Mouse (Mus musculus) MEL (cell line): Measurements from ENCODE around the gene Dand5. TPM values are rescaled to one million over a fixed set of nuclear protein-coding genes. Genes with fewer than 3 reads are reported as not detected.

Source experiments
- DNase-seq: peaks from one replicate; pipeline ENCODE4 v3.0.0; 2011; ENCODE audit warnings: low read depth, low spot score
- H3K27ac ChIP-seq: 2 replicates; pipeline ENCODE4 v1.5.1; 2012; ENCODE audit warnings: low read depth, mild to moderate bottlenecking, control low read depth, low read length, moderate library complexity; ENCODE audit not compliant: control insufficient read depth
- H3K27me3 ChIP-seq, 2 experiments: fragments of 150-350 bp in 1 of 2; sonication (generic) in 1 of 2; 2 replicates each; pipeline ENCODE4 v1.6.1; 2012; ENCODE audit warnings: low read length in 2 of 2, mild to moderate bottlenecking in 2 of 2, improper control_type of control experiment in 1 of 2, moderate library complexity in 1 of 2; ENCODE audit not compliant: insufficient read depth in 2 of 2, control insufficient read depth in 1 of 2
- H3K36me3 ChIP-seq, 2 experiments: 2 replicates each; pipeline ENCODE4 v1.6.1; 2012 to 2014; ENCODE audit warnings: low read length in 2 of 2, improper control_type of control experiment in 1 of 2, inconsistent platforms in 1 of 2, mild to moderate bottlenecking in 1 of 2; ENCODE audit not compliant: insufficient read depth in 2 of 2, control insufficient read depth in 1 of 2
- H3K4me1 ChIP-seq, 2 experiments: fragments of 150-350 bp in 1 of 2; sonication (generic) in 1 of 2; 2 replicates each; pipeline ENCODE4 v1.6.1; 2012; ENCODE audit warnings: low read length in 2 of 2, improper control_type of control experiment in 1 of 2, mild to moderate bottlenecking in 1 of 2; ENCODE audit not compliant: insufficient read depth in 2 of 2, control insufficient read depth in 1 of 2
- H3K4me3 ChIP-seq, 2 experiments: fragments of 150-350 bp in 1 of 2; sonication (generic) in 1 of 2; 2 replicates each; pipeline ENCODE4 v1.5.1; 2012; ENCODE audit warnings: low read depth in 2 of 2, low read length in 2 of 2, mild to moderate bottlenecking in 2 of 2, moderate library complexity in 2 of 2, control low read depth in 1 of 2, improper control_type of control experiment in 1 of 2; ENCODE audit not compliant: control insufficient read depth in 1 of 2, insufficient read depth in 1 of 2
- H3K79me2 ChIP-seq: 2 replicates; pipeline ENCODE4 v1.6.1; 2012; ENCODE audit warnings: mild to moderate bottlenecking, low read length, moderate library complexity; ENCODE audit not compliant: control insufficient read depth, poor library complexity, insufficient read depth
- H3K9ac ChIP-seq: 2 replicates; pipeline ENCODE4 v1.6.1; 2012; ENCODE audit warnings: low read depth, mild to moderate bottlenecking, control low read depth, low read length, moderate library complexity; ENCODE audit not compliant: control insufficient read depth, poor library complexity, severe bottlenecking
- H3K9me3 ChIP-seq: fragments of 150-350 bp; sonication (generic); replicated peaks from 2 replicates; pipeline ENCODE4 v1.6.1; 2012; ENCODE audit warnings: mild to moderate bottlenecking, low read length, improper control_type of control experiment, moderate library complexity; ENCODE audit not compliant: insufficient read depth
- CHD2 ChIP-seq: IDR thresholded peaks from 2 replicates; pipeline ENCODE4 v1.6.1; 2011; ENCODE audit warnings: low read length, improper control_type of control experiment
- E2F4 ChIP-seq: IDR thresholded peaks from 2 replicates; pipeline ENCODE4 v1.6.1; 2011; ENCODE audit warnings: low read depth, low read length, improper control_type of control experiment, borderline replicate concordance
- EP300 ChIP-seq, 2 experiments: IDR thresholded peaks; 2 replicates each; pipeline ENCODE4 v1.6.1; 2011; ENCODE audit warnings: improper control_type of control experiment in 2 of 2, low read length in 2 of 2, low read depth in 1 of 2, mild to moderate bottlenecking in 1 of 2
- ETS1 ChIP-seq: IDR thresholded peaks from 2 replicates; pipeline ENCODE4 v1.6.1; 2012; ENCODE audit warnings: low read depth, mild to moderate bottlenecking, inconsistent platforms, low read length, improper control_type of control experiment, moderate library complexity
- GABPA ChIP-seq: IDR thresholded peaks from 2 replicates; pipeline ENCODE4 v1.6.1; 2012; ENCODE audit warnings: low read depth, mild to moderate bottlenecking, inconsistent platforms, low read length, improper control_type of control experiment, moderate library complexity
- GATA1 ChIP-seq: IDR thresholded peaks from 2 replicates; pipeline ENCODE4 v1.6.1; 2011; ENCODE audit warnings: low read depth, low read length, improper control_type of control experiment
- HCFC1 ChIP-seq: IDR thresholded peaks from 2 replicates; pipeline ENCODE4 v1.6.1; 2012; ENCODE audit warnings: low read depth, mild to moderate bottlenecking, inconsistent platforms, low read length, improper control_type of control experiment, moderate library complexity
- KAT2A ChIP-seq: conservative IDR thresholded peaks from 2 replicates; pipeline ENCODE4 v1.6.1; 2012; ENCODE audit warnings: low read depth, low read length, improper control_type of control experiment, inconsistent platforms
- MAX ChIP-seq: IDR thresholded peaks from 2 replicates; pipeline ENCODE4 v1.6.1; 2011; ENCODE audit warnings: low read length, improper control_type of control experiment
- MAZ ChIP-seq: IDR thresholded peaks from 2 replicates; pipeline ENCODE4 v1.6.1; 2012; ENCODE audit warnings: low read depth, mild to moderate bottlenecking, inconsistent platforms, low read length, improper control_type of control experiment
- MXI1 ChIP-seq: IDR thresholded peaks from 2 replicates; pipeline ENCODE4 v1.6.1; 2011; ENCODE audit warnings: mild to moderate bottlenecking, low read depth, low read length, improper control_type of control experiment
- MYC ChIP-seq: IDR thresholded peaks from 2 replicates; pipeline ENCODE4 v1.6.1; 2011; ENCODE audit warnings: low read depth, mild to moderate bottlenecking, low read length, improper control_type of control experiment, moderate library complexity
- NELFE ChIP-seq: IDR thresholded peaks from 2 replicates; pipeline ENCODE4 v1.6.1; 2011; ENCODE audit warnings: low read depth, low read length, improper control_type of control experiment
- POLR2A ChIP-seq, 2 experiments: IDR thresholded peaks; 2 replicates each; pipeline ENCODE4 v1.6.1; 2011 to 2012; ENCODE audit warnings: low read length in 2 of 2, mild to moderate bottlenecking in 2 of 2, control low read depth in 1 of 2, improper control_type of control experiment in 1 of 2, low read depth in 1 of 2, moderate library complexity in 1 of 2; ENCODE audit not compliant: control insufficient read depth in 1 of 2, insufficient read depth in 1 of 2, poor library complexity in 1 of 2
- POLR2AphosphoS5 ChIP-seq: IDR thresholded peaks from 2 replicates; pipeline ENCODE4 v1.6.1; 2012; ENCODE audit warnings: low read depth, borderline replicate concordance, mild to moderate bottlenecking, inconsistent platforms, low read length, moderate library complexity, mixed read lengths
- RAD21 ChIP-seq: IDR thresholded peaks from 2 replicates; pipeline ENCODE4 v1.6.1; 2011; ENCODE audit warnings: mild to moderate bottlenecking, low read depth, low read length, improper control_type of control experiment
- RCOR1 ChIP-seq: IDR thresholded peaks from 2 replicates; pipeline ENCODE4 v1.6.1; 2012; ENCODE audit warnings: low read depth, mild to moderate bottlenecking, inconsistent platforms, low read length, improper control_type of control experiment
- SIN3A ChIP-seq: IDR thresholded peaks from 2 replicates; pipeline ENCODE4 v1.6.1; 2012; ENCODE audit warnings: low read length, improper control_type of control experiment, inconsistent platforms
- SMC3 ChIP-seq: IDR thresholded peaks from 2 replicates; pipeline ENCODE4 v1.6.1; 2011; ENCODE audit warnings: low read depth, low read length, improper control_type of control experiment
- TAL1 ChIP-seq: IDR thresholded peaks from 2 replicates; pipeline ENCODE4 v1.6.1; 2012; ENCODE audit warnings: mild to moderate bottlenecking, inconsistent platforms, low read length, moderate library complexity, mixed read lengths
- TBP ChIP-seq: IDR thresholded peaks from 2 replicates; pipeline ENCODE4 v1.8.0; 2011; ENCODE audit warnings: low read depth, low read length, improper control_type of control experiment
- TCF12 ChIP-seq: IDR thresholded peaks from 2 replicates; pipeline ENCODE4 v1.6.1; 2014; ENCODE audit warnings: low read depth, mild to moderate bottlenecking, inconsistent platforms, low read length, improper control_type of control experiment, moderate library complexity
- UBTF ChIP-seq: IDR thresholded peaks from 2 replicates; pipeline ENCODE4 v1.6.1; 2012; ENCODE audit warnings: low read depth, mild to moderate bottlenecking, inconsistent platforms, low read length, improper control_type of control experiment, moderate library complexity, borderline replicate concordance; ENCODE audit not compliant: insufficient read depth
- USF1 ChIP-seq: IDR thresholded peaks from 2 replicates; pipeline ENCODE4 v1.6.1; 2014; ENCODE audit warnings: low read depth, mild to moderate bottlenecking, inconsistent platforms, low read length, improper control_type of control experiment, moderate library complexity
- USF2 ChIP-seq, 2 experiments: IDR thresholded peaks; 2 replicates each; pipeline ENCODE4 v1.6.1; 2011 to 2012; ENCODE audit warnings: improper control_type of control experiment in 2 of 2, low read length in 2 of 2, borderline replicate concordance in 1 of 2, inconsistent platforms in 1 of 2, low read depth in 1 of 2, mild to moderate bottlenecking in 1 of 2; ENCODE audit not compliant: insufficient read depth in 1 of 2
- ZC3H11A ChIP-seq: IDR thresholded peaks from 2 replicates; pipeline ENCODE4 v1.6.1; 2012; ENCODE audit warnings: low read depth, mild to moderate bottlenecking, inconsistent platforms, low read length, improper control_type of control experiment
- ZKSCAN1 ChIP-seq: IDR thresholded peaks from 2 replicates; pipeline ENCODE4 v1.6.1; 2012; ENCODE audit warnings: low read depth, mild to moderate bottlenecking, inconsistent platforms, low read length, improper control_type of control experiment, moderate library complexity
- ZMIZ1 ChIP-seq: IDR thresholded peaks from 2 replicates; pipeline ENCODE4 v1.6.1; 2012; ENCODE audit warnings: low read depth, mild to moderate bottlenecking, inconsistent platforms, low read length, improper control_type of control experiment, moderate library complexity
- polyA plus RNA-seq, 2 experiments: library from polyadenylated mRNA; stranded (reverse) in 1 of 2; unstranded in 1 of 2; fragments of >175 nt in 1 of 2; fragments of >200 nt in 1 of 2; gene quantifications; 2 replicates each; pipeline versions ENCODE4 v1.2.1 to v1.2.4; 2012; ENCODE audit warnings: low replicate concordance in 2 of 2, low read depth in 1 of 2; ENCODE audit not compliant: insufficient read length in 2 of 2, insufficient read depth in 1 of 2, missing spikeins in 1 of 2
- total RNA-seq: library from RNA; depleted of rRNA; stranded (reverse); fragments of 300-350 nt; gene quantifications from 2 replicates; pipeline ENCODE4 v1.2.3, GENCODE M21; 2012

Dand5 gene
- total and polyA plus RNA-seq, 3 experiments, result 1.7 to 2.2 TPM; not detected in 1

- TF ChIP-seq GATA1 (no peak), GABPA (no peak), TAL1 (no peak), HCFC1 (no peak), MAZ (0 out of 2 replicates have a peak, but pooled peaks have one; percentile 32), EP300 (IDR thresholded peaks at IDR 0.05; ENCODE audit: low read depth in 1 of 2, low read length in 2 of 2) (no peak), MXI1 (no peak), RCOR1 (no peak), E2F4 (no peak), ZC3H11A (no peak), USF1 (no peak), MYC (no peak), POLR2AphosphoS5 (no peak), ZMIZ1 (no peak), ETS1 (no peak), UBTF (peak; percentile 56; the same call in 1 of the 2 replicates), MAX (no peak)
These were observed 23.3 kb downstream of the Dand5 start (continued) for GRCm38 (mm10) chr8:84799136-84799931.

DNA sequence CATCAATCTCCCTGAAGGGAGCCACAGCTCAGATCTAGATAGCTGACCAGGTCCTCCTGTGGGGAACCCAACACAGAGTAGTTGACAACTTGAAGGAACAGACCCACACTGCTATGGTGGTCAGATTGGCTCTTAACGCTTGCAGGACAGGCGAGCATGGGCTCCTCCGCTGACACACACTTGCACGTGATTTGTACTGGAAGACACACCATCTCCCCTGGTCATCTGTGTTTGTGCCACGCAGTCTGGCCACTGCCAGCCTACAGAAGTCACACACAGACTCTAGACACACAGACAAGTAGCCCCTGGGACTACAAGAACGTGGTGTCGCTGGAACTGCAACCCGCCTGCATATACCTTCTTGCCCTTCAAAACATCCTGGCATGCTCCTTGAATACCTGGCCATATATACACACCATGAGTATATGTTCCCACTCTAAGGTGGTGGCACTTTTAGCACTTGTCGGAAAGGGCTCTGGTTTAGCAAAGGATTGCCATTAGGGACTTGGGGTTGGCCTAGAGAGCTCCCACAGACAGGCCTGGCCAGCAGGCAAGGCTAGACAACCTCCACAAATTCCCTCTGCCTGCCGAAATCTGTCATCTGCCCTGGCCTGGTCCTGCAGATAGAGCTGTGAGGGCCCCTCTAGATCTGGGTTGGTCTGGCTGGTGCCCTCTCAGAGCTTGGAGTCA, 24.0 kb downstream of the Dand5 start:
- no peaks in the 10 kb centered on the region for H3K27me3 ChIP-seq
- peaks cover 2 to 14% of the 10 kb centered on the region in 2 experiments; a peak in 2 of 4 replicates for H3K4me1 ChIP-seq
- H3K9ac ChIP-seq, result peak overlapping the region; percentile 91
- peak overlapping the region; percentile 85 to 86 for H3K4me3 ChIP-seq
- peak overlapping the region; percentile 41 for H3K27ac ChIP-seq
- no peaks in the 10 kb centered on the region for H3K9me3 ChIP-seq
- no peaks in the 10 kb centered on the region; a peak in 1 of 4 replicates for H3K36me3 ChIP-seq
- TF ChIP-seq TBP (no peak), CHD2 (no peak), RCOR1 (no peak), NELFE (no peak), MYC (no peak), USF1 (no peak), TAL1 (no peak), UBTF (no peak), POLR2AphosphoS5 (no peak), TCF12 (no peak), SMC3 (no peak), SIN3A (no peak), USF2 (IDR thresholded peaks at IDR 0.05; ENCODE audit: borderline replicate concordance in 1 of 2, insufficient read depth in 1 of 2, low read depth in 1 of 2, low read length in 2 of 2) (no peak), ZKSCAN1 (no peak), ZC3H11A (no peak), GATA1 (no peak), RAD21 (no peak), KAT2A (no peak), POLR2A (IDR thresholded peaks at IDR 0.05; ENCODE audit: control insufficient read depth in 1 of 2, insufficient read depth in 1 of 2, low read depth in 1 of 2, low read length in 2 of 2, poor library complexity in 1 of 2) (no peak), MAZ (no peak)
- peaks cover 49% of the 10 kb centered on the region for H3K79me2 ChIP-seq
- DNase-seq, result no peak
